Mouse (Mus musculus) ES-Bruce4 (cell line): ENCODE results near the gene Prss53. TPM values are rescaled to one million over a fixed set of nuclear protein-coding genes. Genes with fewer than 3 reads are reported as not detected.

Experiments used
- H3K27ac ChIP-seq: 2 replicates; pipeline ENCODE4 v1.5.1; 2012; ENCODE audit warnings: low read length, inconsistent platforms; ENCODE audit not compliant: insufficient read depth
- H3K27me3 ChIP-seq: 2 replicates; pipeline ENCODE4 v1.6.1; 2012; ENCODE audit warnings: mild to moderate bottlenecking, low read length, inconsistent platforms; ENCODE audit not compliant: control insufficient read depth, poor library complexity, insufficient read depth, severe bottlenecking
- H3K36me3 ChIP-seq: 2 replicates; pipeline ENCODE4 v1.6.1; 2012; ENCODE audit warnings: inconsistent platforms, mild to moderate bottlenecking, low read length, moderate library complexity; ENCODE audit not compliant: control insufficient read depth, poor library complexity, insufficient read depth, severe bottlenecking
- H3K4me1 ChIP-seq: one replicate; pipeline ENCODE4 v1.8.1; 2011; ENCODE audit warnings: low read length; ENCODE audit not compliant: control insufficient read depth, insufficient read depth
- H3K4me3 ChIP-seq: 2 replicates; pipeline ENCODE4 v1.5.1; 2011; ENCODE audit warnings: low read depth, mild to moderate bottlenecking, low read length
- H3K9ac ChIP-seq: 2 replicates; pipeline ENCODE4 v1.6.1; 2012; ENCODE audit warnings: low read depth, mild to moderate bottlenecking, inconsistent platforms; ENCODE audit not compliant: poor library complexity, severe bottlenecking
- H3K9me3 ChIP-seq: replicated peaks from 2 replicates; pipeline ENCODE4 v1.6.1; 2012; ENCODE audit warnings: mild to moderate bottlenecking, low read length, inconsistent platforms; ENCODE audit not compliant: control insufficient read depth, poor library complexity, insufficient read depth, severe bottlenecking
- CTCF ChIP-seq: IDR thresholded peaks from one replicate; pipeline ENCODE4 v1.8.1; 2011; ENCODE audit warnings: low read depth, low read length
- EP300 ChIP-seq: IDR thresholded peaks from 2 replicates; pipeline ENCODE4 v1.6.1; 2011; ENCODE audit warnings: low read depth, low read length; ENCODE audit not compliant: insufficient read depth
- POLR2A ChIP-seq: IDR thresholded peaks from one replicate; pipeline ENCODE4 v1.8.1; 2011; ENCODE audit warnings: low read length; ENCODE audit not compliant: insufficient read depth
- polyA plus RNA-seq: library from polyadenylated mRNA; stranded (reverse); fragments of >200 nt; gene quantifications from 2 replicates; pipeline ENCODE4 v1.2.4, GENCODE M21; 2011; ENCODE audit warnings: low read depth; ENCODE audit not compliant: missing spikeins, insufficient read depth, insufficient read length

Gene Prss53
- polyA plus RNA-seq, 1 experiment, result 0.46 TPM

DNA sequence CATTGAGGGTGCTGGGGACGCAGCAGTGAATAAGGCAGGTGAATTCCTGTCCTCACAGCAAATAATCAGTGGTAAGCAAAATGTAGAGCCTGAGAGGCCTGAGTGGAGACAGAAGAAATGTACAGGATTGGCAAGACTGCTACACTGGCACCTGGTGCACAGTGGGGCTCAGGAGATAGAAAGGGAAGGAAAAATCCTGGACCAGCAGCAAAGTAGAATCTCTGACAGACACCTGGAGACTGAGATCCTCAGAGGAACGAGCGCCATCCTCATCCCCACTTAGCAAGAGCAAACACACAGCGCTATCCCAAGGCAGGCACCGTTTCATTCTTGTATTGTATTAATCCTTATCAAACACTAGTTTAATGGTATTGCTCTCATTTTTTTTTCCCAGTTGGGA lies 53.3 kb downstream of the Prss53 start:
- Histone ChIP-seq H3K9ac (no peak overlapping the region), H3K9me3 (no peaks in the 10 kb centered on the region), H3K36me3 (no peaks in the 10 kb centered on the region), H3K4me1 (no peaks in the 10 kb centered on the region), H3K27ac (no peak overlapping the region), H3K4me3 (no peak overlapping the region), H3K27me3 (no peaks in the 10 kb centered on the region)
- no peak for TF ChIP-seq POLR2A
- TF ChIP-seq CTCF, result no peak
- TF ChIP-seq EP300, result no peak

Other genes with a start within 250 kb of the Prss53 start
- gene Bcl7c, start 182.0 kb downstream of the Prss53 start, polyA plus RNA-seq, result 48.6 and 49.8 TPM in 2 replicates
- 8.8 and 13.9 TPM in 2 replicates for gene Ctf1, start 178.2 kb downstream of the Prss53 start, polyA plus RNA-seq
- gene Ctf2, start 158.8 kb downstream of the Prss53 start, polyA plus RNA-seq, result not detected in 2 replicates
- 55.1 and 58.3 TPM in 2 replicates for gene Fbxl19, start 146.4 kb downstream of the Prss53 start, polyA plus RNA-seq
- 20.2 and 23.2 TPM in 2 replicates for gene Orai3, start 121.2 kb downstream of the Prss53 start, polyA plus RNA-seq
- 49.1 and 51.7 TPM in 2 replicates for gene Setd1a, start 114.3 kb downstream of the Prss53 start, polyA plus RNA-seq
- gene Gm49388, start 105.4 kb downstream of the Prss53 start, polyA plus RNA-seq, result not detected in 2 replicates
- 7.9 and 11.2 TPM in 2 replicates for gene Hsd3b7, start 90.4 kb downstream of the Prss53 start, polyA plus RNA-seq
- 122 and 126 TPM in 2 replicates for gene Stx4a, start 66.7 kb downstream of the Prss53 start, polyA plus RNA-seq
- 6.9 and 8.5 TPM in 2 replicates for gene Stx1b, start 66.4 kb downstream of the Prss53 start, polyA plus RNA-seq
- gene Zfp646, start 14.7 kb downstream of the Prss53 start, polyA plus RNA-seq, result 42.5 TPM in 2 replicates
- gene Zfp668, start 14.1 kb downstream of the Prss53 start, polyA plus RNA-seq, result 15.3 and 17.1 TPM in 2 replicates
- gene Gm21974, start 4.5 kb upstream of the Prss53 start, polyA plus RNA-seq, result not detected in 2 replicates
- 31.8 and 35.1 TPM in 2 replicates for gene Vkorc1, start 4.6 kb upstream of the Prss53 start, polyA plus RNA-seq
- 77.3 and 81.1 TPM in 2 replicates for gene Bckdk, start 13.1 kb upstream of the Prss53 start, polyA plus RNA-seq
- 43.2 and 47.1 TPM in 2 replicates for gene Kat8, start 21.5 kb upstream of the Prss53 start, polyA plus RNA-seq
- gene Prss8, start 39.1 kb upstream of the Prss53 start, polyA plus RNA-seq, result 73.0 and 74.5 TPM in 2 replicates
- 21.2 and 22.4 TPM in 2 replicates for gene Prss36, start 55.8 kb upstream of the Prss53 start, polyA plus RNA-seq
- 1,572 and 1,655 TPM in 2 replicates for gene Fus, start 76.5 kb upstream of the Prss53 start, polyA plus RNA-seq
- gene Pycard, start 102.9 kb upstream of the Prss53 start, polyA plus RNA-seq, result 25.0 and 29.8 TPM in 2 replicates
- 0.56 TPM in 1 of 2 replicates, not detected in the other for gene Trim72, start 113.0 kb upstream of the Prss53 start, polyA plus RNA-seq
- gene Itgam, start 171.7 kb upstream of the Prss53 start, polyA plus RNA-seq, result not detected in 2 replicates
- not detected in 2 replicates for gene Gm49368, start 171.7 kb upstream of the Prss53 start, polyA plus RNA-seq
- not detected in 2 replicates for gene Itgax, start 238.6 kb upstream of the Prss53 start, polyA plus RNA-seq